Mouse (Mus musculus): Measurements from ENCODE around the gene Raet1d.
"Not testable (repeated sequence)": the region's sequence is repeated elsewhere in the genome, so short reads cannot be mapped to it uniquely, and the experiment has no call there.

Gene Raet1d

GRCm38 (mm10) chr10:22360252-22360651 is at the start of gene Raet1d:
TSS of gene Raet1d (plus strand) at chr10:22360552.
- DNase-seq (ENCODE audit: low spot score) = not testable (repeated sequence)

GRCm38 (mm10) chr10:22322858-22323257 is 37.5 kb upstream of the Raet1d start:
- DNase-seq (ENCODE audit: low spot score) = no peak

GRCm38 (mm10) chr10:22345721-22346120 is 14.6 kb upstream of the Raet1d start:
- DNase-seq (ENCODE audit: low spot score) = not testable (repeated sequence)

GRCm38 (mm10) chr10:22353548-22354195 is 6.7 kb upstream of the Raet1d start:
- DNase-seq (ENCODE audit: low spot score) = not testable (repeated sequence)

GRCm38 (mm10) chr10:22354196-22354574 is 6.2 kb upstream of the Raet1d start:
- DNase-seq (ENCODE audit: low spot score) = not testable (repeated sequence)

- DNase-seq (ENCODE audit: low spot score) = not testable (repeated sequence)
These were observed 3.0 kb upstream of the Raet1d start for GRCm38 (mm10) chr10:22357373-22357772.

- DNase-seq (ENCODE audit: low spot score) = not testable (repeated sequence)
These were observed 605 bp downstream of the Raet1d start for GRCm38 (mm10) chr10:22360957-22361356.

GRCm38 (mm10) chr10:22361415-22362352 is 1.3 kb downstream of the Raet1d start:
- DNase-seq (ENCODE audit: low spot score) = not testable (repeated sequence)

GRCm38 (mm10) chr10:22362466-22362865 is 2.1 kb downstream of the Raet1d start:
- not testable (repeated sequence) for DNase-seq (ENCODE audit: low spot score)

- DNase-seq (ENCODE audit: low spot score) = not testable (repeated sequence)
These were observed 4.6 kb downstream of the Raet1d start for GRCm38 (mm10) chr10:22364915-22365314.

- DNase-seq (ENCODE audit: low spot score) = not testable (repeated sequence)
These were observed 20.9 kb downstream of the Raet1d start for GRCm38 (mm10) chr10:22381226-22381625.

GRCm38 (mm10) chr10:22390146-22390545 is 29.8 kb downstream of the Raet1d start:
- DNase-seq (ENCODE audit: low spot score) = not testable (repeated sequence)

- DNase-seq (ENCODE audit: low spot score) = not testable (repeated sequence)
These were observed 31.3 kb downstream of the Raet1d start for GRCm38 (mm10) chr10:22391616-22392015.

- not testable (repeated sequence) for DNase-seq (ENCODE audit: low spot score)
These were observed 32.9 kb downstream of the Raet1d start for GRCm38 (mm10) chr10:22393028-22393824.

GRCm38 (mm10) chr10:22396680-22397079 is 36.3 kb downstream of the Raet1d start:
- DNase-seq (ENCODE audit: low spot score) = not testable (repeated sequence)

GRCm38 (mm10) chr10:22402225-22402917 is 42.0 kb downstream of the Raet1d start:
- not testable (repeated sequence) for DNase-seq (ENCODE audit: low spot score)

GRCm38 (mm10) chr10:22413702-22414494 is 53.5 kb downstream of the Raet1d start:
- not testable (repeated sequence) for DNase-seq (ENCODE audit: low spot score)

Data from urinary bladder, postnatal 10 days (tissue).